Mouse (Mus musculus) forebrain, postnatal 0 days (tissue): ENCODE results near the gene Arsg. TPM values are rescaled to one million over a fixed set of nuclear protein-coding genes. Genes with fewer than 3 reads are reported as not detected.

Experiments
- ATAC-seq: fragments of 200-750 bp; cut with Nextera tagmentation; 2 replicates; pipeline ENCODE4 v1.8.0; 2017; ENCODE audit warnings: mild to moderate bottlenecking, moderate library complexity
- DNase-seq: peaks from one replicate; pipeline ENCODE4 v3.0.0-alpha.2; 2015
- H3K27ac ChIP-seq: fragments of 300-500 bp; sonication (generic); 2 replicates; pipeline ENCODE4 v1.5.1; 2014; ENCODE audit warnings: low read depth, mild to moderate bottlenecking, antibody characterized with exemption, low read length, moderate library complexity, mixed read lengths
- H3K27me3 ChIP-seq: fragments of 300-500 bp; sonication (generic); 2 replicates; pipeline ENCODE4 v1.6.1; 2014; ENCODE audit warnings: mild to moderate bottlenecking, low read length, mixed read lengths; ENCODE audit not compliant: insufficient read depth
- H3K36me3 ChIP-seq: fragments of 300-500 bp; sonication (generic); 2 replicates; pipeline ENCODE4 v1.6.1; 2014; ENCODE audit warnings: mild to moderate bottlenecking, moderate library complexity; ENCODE audit not compliant: insufficient read depth
- H3K4me1 ChIP-seq: fragments of 300-500 bp; sonication (generic); 2 replicates; pipeline ENCODE4 v1.6.1; 2014; ENCODE audit warnings: antibody characterized with exemption; ENCODE audit not compliant: insufficient read depth
- H3K4me2 ChIP-seq: fragments of 300-500 bp; sonication (generic); 2 replicates; pipeline ENCODE4 v1.6.1; 2014; ENCODE audit warnings: low read depth, mild to moderate bottlenecking, moderate library complexity
- H3K4me3 ChIP-seq: fragments of 300-500 bp; sonication (generic); 2 replicates; pipeline ENCODE4 v1.5.1; 2014; ENCODE audit warnings: low read depth, low read length, mixed read lengths
- H3K9ac ChIP-seq: fragments of 300-500 bp; sonication (generic); 2 replicates; pipeline ENCODE4 v1.6.1; 2014; ENCODE audit warnings: mild to moderate bottlenecking
- H3K9me3 ChIP-seq: fragments of 300-500 bp; sonication (generic); 2 replicates; pipeline ENCODE4 v1.6.1; 2016; ENCODE audit warnings: low read length
- CTCF ChIP-seq: sonication (generic); IDR thresholded peaks from 2 replicates; pipeline ENCODE4 v1.5.1; 2016; ENCODE audit warnings: antibody characterized with exemption, control low read depth, low read depth
- WGBS: fragments of 180-500 bp; shearing (Covaris S2); extraction: QIAGEN DNeasy Blood & Tissue Kit; methylation state at CpG from one replicate; pipeline ENCODE4 v1.1.7; 2014; 5-methylcytosine and 5-hydroxymethylcytosine counted together
- polyA plus RNA-seq: library from polyadenylated mRNA; unstranded; fragments of >200 nt; fragmentation: Nextera tagmentation; extraction: Ambion mirVana; gene quantifications from 2 replicates; pipeline ENCODE4 v1.2.1, GENCODE M21; 2015
- total RNA-seq: library from RNA; depleted of rRNA; stranded (reverse); fragments of >200 nt; gene quantifications from 2 replicates; pipeline ENCODE4 v1.2.3, GENCODE M21; 2014

Gene Arsg
- total and polyA plus RNA-seq, 2 experiments from 2014 or later: 5.3 to 7.8 TPM

- no peaks in the 10 kb centered on the region for H3K27me3 ChIP-seq
- no peak overlapping the region for H3K4me2 ChIP-seq
- DNase-seq (no peak), ATAC-seq (no peak)
- TF ChIP-seq CTCF: no peak
- WGBS: 37% methylated on average over 7 of the region's 7 CpGs
- no peaks in the 10 kb centered on the region for H3K36me3 ChIP-seq
- no peak overlapping the region for H3K4me3 ChIP-seq
- H3K27ac ChIP-seq: no peak overlapping the region
- no peaks in the 10 kb centered on the region for H3K9me3 ChIP-seq
- no peak overlapping the region for H3K9ac ChIP-seq
- no peaks in the 10 kb centered on the region for H3K4me1 ChIP-seq
Observed at GRCm38 (mm10) chr11:109520958-109521357, 47.8 kb downstream of the Arsg start.

GRCm38 (mm10) chr11:109524869-109525268, 51.7 kb downstream of the Arsg start:
- TF ChIP-seq CTCF: no peak
- H3K4me3 ChIP-seq: no peak overlapping the region
- no peak overlapping the region for H3K4me2 ChIP-seq
- no peaks in the 10 kb centered on the region for H3K9me3 ChIP-seq
- no peaks in the 10 kb centered on the region for H3K36me3 ChIP-seq
- H3K27ac ChIP-seq: no peak overlapping the region
- H3K27me3 ChIP-seq: no peaks in the 10 kb centered on the region
- DNase-seq: no peak
- WGBS: 84% methylated on average over 5 of the region's 5 CpGs
- no peaks in the 10 kb centered on the region for H3K4me1 ChIP-seq
- H3K9ac ChIP-seq: no peak overlapping the region
- no peak for ATAC-seq

- 88% methylated on average over 4 of the region's 4 CpGs for WGBS
- Histone ChIP-seq H3K4me2 (no peak overlapping the region), H3K9me3 (no peaks in the 10 kb centered on the region), H3K27ac (no peak overlapping the region), H3K4me3 (no peak overlapping the region), H3K4me1 (no peaks in the 10 kb centered on the region), H3K27me3 (no peaks in the 10 kb centered on the region), H3K36me3 (no peaks in the 10 kb centered on the region), H3K9ac (no peak overlapping the region)
- no peak for DNase-seq
- TF ChIP-seq CTCF: no peak
- no peak for ATAC-seq
Observed at GRCm38 (mm10) chr11:109525571-109525970, 52.4 kb downstream of the Arsg start.

- ATAC-seq (no peak), DNase-seq (no peak)
- Histone ChIP-seq H3K36me3 (no peaks in the 10 kb centered on the region), H3K27ac (no peak overlapping the region), H3K4me1 (no peaks in the 10 kb centered on the region), H3K9ac (no peak overlapping the region), H3K27me3 (no peaks in the 10 kb centered on the region), H3K4me2 (no peak overlapping the region), H3K9me3 (no peaks in the 10 kb centered on the region), H3K4me3 (no peak overlapping the region)
- TF ChIP-seq CTCF: no peak
- WGBS: 83% methylated on average over 4 of the region's 4 CpGs
Observed at GRCm38 (mm10) chr11:109530030-109530429, 56.9 kb downstream of the Arsg start.

- ATAC-seq (no peak), DNase-seq (no peak)
- no peak overlapping the region for H3K4me2 ChIP-seq
- no peak overlapping the region for H3K4me3 ChIP-seq
- H3K36me3 ChIP-seq: no peaks in the 10 kb centered on the region
- H3K27me3 ChIP-seq: no peaks in the 10 kb centered on the region
- no peaks in the 10 kb centered on the region for H3K9me3 ChIP-seq
- no peak overlapping the region for H3K27ac ChIP-seq
- H3K9ac ChIP-seq: no peak overlapping the region
- no peak for TF ChIP-seq CTCF
- 82% methylated on average over 6 of the region's 6 CpGs for WGBS
- no peaks in the 10 kb centered on the region; the same call in 1 of the 2 replicates for H3K4me1 ChIP-seq
Observed at GRCm38 (mm10) chr11:109535966-109536365, 62.8 kb downstream of the Arsg start.

- no peak overlapping the region for H3K4me3 ChIP-seq
- no peaks in the 10 kb centered on the region for H3K36me3 ChIP-seq
- no peaks in the 10 kb centered on the region for H3K9me3 ChIP-seq
- no peak overlapping the region for H3K9ac ChIP-seq
- H3K4me1 ChIP-seq: no peaks in the 10 kb centered on the region; the same call in 1 of the 2 replicates
- 89% methylated on average over 5 of the region's 5 CpGs for WGBS
- no peak overlapping the region for H3K4me2 ChIP-seq
- no peak overlapping the region for H3K27ac ChIP-seq
- no peaks in the 10 kb centered on the region for H3K27me3 ChIP-seq
- ATAC-seq: no peak
- no peak for DNase-seq
- no peak for TF ChIP-seq CTCF
Observed at GRCm38 (mm10) chr11:109536939-109537338, 63.8 kb downstream of the Arsg start.

GRCm38 (mm10) chr11:109539290-109539689, 66.1 kb downstream of the Arsg start:
- H3K4me2 ChIP-seq: no peak overlapping the region
- H3K4me1 ChIP-seq: no peaks in the 10 kb centered on the region; the same call in 1 of the 2 replicates
- ATAC-seq (0 out of 2 replicates have a peak, but pooled peaks have one; percentile 29), DNase-seq (no peak)
- no peaks in the 10 kb centered on the region for H3K9me3 ChIP-seq
- H3K4me3 ChIP-seq: no peak overlapping the region
- WGBS: 44% methylated on average over 6 of the region's 6 CpGs
- no peaks in the 10 kb centered on the region for H3K36me3 ChIP-seq
- no peak overlapping the region for H3K27ac ChIP-seq
- H3K27me3 ChIP-seq: no peaks in the 10 kb centered on the region
- no peak for TF ChIP-seq CTCF
- no peak overlapping the region for H3K9ac ChIP-seq
